Mouse (Mus musculus) induced T-regulatory cell, adult 2 months (primary cell): ENCODE data around the gene Fbxl17.

Experiments
- DNase-seq: peaks from one replicate; pipeline ENCODE4 v3.0.0-alpha.2; 2012; ENCODE audit warnings: low read depth

The Fbxl17 gene

GRCm38 (mm10) chr17:63328888-63329287 is 170.9 kb downstream of the Fbxl17 start:
- DNase-seq = no peak

- DNase-seq = no peak
Measured at GRCm38 (mm10) chr17:63326227-63326626, 173.6 kb downstream of the Fbxl17 start.

GRCm38 (mm10) chr17:63324672-63325071 is 175.1 kb downstream of the Fbxl17 start:
- peak; percentile 53 for DNase-seq

- DNase-seq = peak; percentile 90
Measured at GRCm38 (mm10) chr17:63324039-63324438, 175.8 kb downstream of the Fbxl17 start.

GRCm38 (mm10) chr17:63322846-63323245 is 177.0 kb downstream of the Fbxl17 start:
- no peak for DNase-seq

- no peak for DNase-seq
Measured at GRCm38 (mm10) chr17:63321290-63321689, 178.5 kb downstream of the Fbxl17 start.

- DNase-seq = no peak
Measured at GRCm38 (mm10) chr17:63317518-63317917, 182.3 kb downstream of the Fbxl17 start.

- no peak for DNase-seq
Measured at GRCm38 (mm10) chr17:63315646-63316480, 184.0 kb downstream of the Fbxl17 start.

- no peak for DNase-seq
Measured at GRCm38 (mm10) chr17:63312804-63313203, 187.0 kb downstream of the Fbxl17 start.

GRCm38 (mm10) chr17:63312330-63312729 is 187.5 kb downstream of the Fbxl17 start:
- no peak for DNase-seq

- DNase-seq = no peak
Measured at GRCm38 (mm10) chr17:63311613-63312012, 188.2 kb downstream of the Fbxl17 start.

- DNase-seq = no peak
Measured at GRCm38 (mm10) chr17:63310021-63310420, 189.8 kb downstream of the Fbxl17 start.

GRCm38 (mm10) chr17:63303862-63304261 is 196.0 kb downstream of the Fbxl17 start:
- DNase-seq = no peak

GRCm38 (mm10) chr17:63301822-63302393 is 197.9 kb downstream of the Fbxl17 start:
- DNase-seq = no peak

GRCm38 (mm10) chr17:63295471-63295870 is 204.3 kb downstream of the Fbxl17 start:
- DNase-seq = peak; percentile 7

- no peak for DNase-seq
Measured at GRCm38 (mm10) chr17:63294961-63295360, 204.9 kb downstream of the Fbxl17 start.

GRCm38 (mm10) chr17:63293979-63294378 is 205.8 kb downstream of the Fbxl17 start:
- no peak for DNase-seq

- no peak for DNase-seq
Measured at GRCm38 (mm10) chr17:63289317-63289913, 210.4 kb downstream of the Fbxl17 start.

GRCm38 (mm10) chr17:63288850-63289249 is 211.0 kb downstream of the Fbxl17 start:
- DNase-seq = no peak

- DNase-seq = no peak
Measured at GRCm38 (mm10) chr17:63287413-63287812, 212.4 kb downstream of the Fbxl17 start.

GRCm38 (mm10) chr17:63285265-63285939 is 214.4 kb downstream of the Fbxl17 start:
- no peak for DNase-seq

- no peak for DNase-seq
Measured at GRCm38 (mm10) chr17:63284074-63284473, 215.7 kb downstream of the Fbxl17 start.

GRCm38 (mm10) chr17:63282004-63282403 is 217.8 kb downstream of the Fbxl17 start:
- DNase-seq = no peak
